Mouse (Mus musculus) testis, postnatal 14 days (tissue): ENCODE results near the gene Itln1.

Source experiments
- DNase-seq: peaks from one replicate; pipeline ENCODE4 v3.0.0; 2021; ENCODE audit warnings: low spot score

The Itln1 gene

GRCm38 (mm10) chr1:171535194-171535593 is at the start of gene Itln1:
Gene Itln1, minus strand, starts transcription at chr1:171535294.
- DNase-seq: no peak

DNA sequence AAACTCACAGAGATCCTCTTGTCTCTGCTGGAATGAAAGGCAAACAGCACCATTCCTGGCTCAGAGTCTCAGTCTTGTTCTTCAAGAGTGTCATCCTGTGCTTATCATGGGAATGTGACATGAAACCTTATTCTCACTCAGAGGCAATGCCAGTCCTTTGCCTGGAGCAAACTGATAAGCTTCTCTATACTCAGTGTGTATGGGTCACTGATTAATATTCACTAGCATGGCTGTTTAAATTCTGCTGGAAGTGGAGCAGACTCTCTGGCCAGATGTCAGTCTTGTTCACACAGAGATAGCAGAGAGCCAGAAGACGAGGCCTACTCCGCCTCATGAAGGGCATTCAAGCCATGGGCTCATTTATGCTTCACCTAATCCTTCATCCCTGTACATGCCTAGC is 49.5 kb upstream of the Itln1 start:
- no peak for DNase-seq

DNA sequence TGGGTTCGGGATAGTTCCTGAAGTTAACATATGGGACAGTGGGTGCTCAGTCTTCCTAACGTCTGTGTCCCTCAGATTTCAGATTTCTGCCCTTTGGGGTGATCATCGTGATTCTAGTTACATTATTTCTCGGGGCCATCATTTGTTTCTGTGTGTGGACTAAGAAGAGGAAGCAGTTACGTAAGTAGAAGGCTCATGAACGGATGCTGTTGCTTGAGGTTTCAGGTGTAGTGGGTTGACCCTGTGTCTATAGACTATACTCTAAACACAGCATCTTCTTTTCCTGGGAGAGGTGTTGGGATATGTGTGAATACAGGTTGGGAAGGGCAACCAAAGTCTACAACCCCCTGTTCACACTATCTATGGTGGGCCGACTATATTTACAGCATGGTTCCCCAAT is 42.1 kb upstream of the Itln1 start:
- DNase-seq: no peak

GRCm38 (mm10) chr1:171568436-171568835 is 33.3 kb upstream of the Itln1 start:
- no peak for DNase-seq

- peak; percentile 16 for DNase-seq
These were observed 31.7 kb upstream of the Itln1 start for GRCm38 (mm10) chr1:171566777-171567176.

DNA sequence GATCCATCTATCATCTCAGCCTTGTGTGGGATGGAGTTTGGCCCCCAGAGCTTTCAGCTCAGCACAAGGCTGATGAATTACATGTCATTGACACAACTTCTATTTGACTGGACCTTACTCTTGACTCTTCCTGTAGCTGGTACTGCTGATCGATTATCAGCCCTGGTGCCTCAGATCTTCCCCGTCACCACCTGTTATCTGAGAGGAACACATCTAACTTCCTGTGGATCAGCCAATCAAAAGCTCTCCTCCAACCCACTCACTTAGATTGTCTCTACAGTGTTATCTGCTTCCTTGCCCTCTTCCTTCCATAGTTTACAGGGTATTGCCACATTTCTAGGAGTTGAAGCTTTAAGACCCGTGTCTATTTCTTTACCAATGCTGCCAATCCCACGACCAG is 30.8 kb upstream of the Itln1 start:
- no peak for DNase-seq

GRCm38 (mm10) chr1:171564247-171564646 is 29.2 kb upstream of the Itln1 start:
- DNase-seq: no peak

DNA sequence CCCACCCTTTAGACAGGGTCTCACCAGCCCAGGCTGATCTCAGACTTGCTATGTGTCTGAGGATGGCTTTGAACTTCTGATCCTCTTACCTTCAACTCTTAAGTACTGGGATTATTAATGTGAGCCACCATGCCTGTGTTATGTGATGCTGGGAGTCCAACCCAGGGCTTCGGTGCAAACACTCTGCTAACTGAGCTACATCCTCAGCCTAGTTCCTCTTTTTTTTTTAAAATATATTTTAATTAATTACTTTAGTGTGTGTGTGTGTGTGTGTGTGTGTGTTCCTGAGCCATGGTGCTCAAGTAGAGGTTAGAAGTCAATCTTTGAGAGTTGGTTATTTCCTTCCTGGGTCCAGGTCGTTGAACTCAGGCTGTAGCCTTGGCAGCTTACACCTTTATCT is 27.9 kb upstream of the Itln1 start:
- DNase-seq: no peak

GRCm38 (mm10) chr1:171561639-171562225 is 26.6 kb upstream of the Itln1 start:
- DNase-seq: no peak

- DNase-seq: no peak
These were observed 26.1 kb upstream of the Itln1 start for GRCm38 (mm10) chr1:171561200-171561599.

- DNase-seq: no peak
These were observed 25.2 kb upstream of the Itln1 start for GRCm38 (mm10) chr1:171560262-171560661.

DNA sequence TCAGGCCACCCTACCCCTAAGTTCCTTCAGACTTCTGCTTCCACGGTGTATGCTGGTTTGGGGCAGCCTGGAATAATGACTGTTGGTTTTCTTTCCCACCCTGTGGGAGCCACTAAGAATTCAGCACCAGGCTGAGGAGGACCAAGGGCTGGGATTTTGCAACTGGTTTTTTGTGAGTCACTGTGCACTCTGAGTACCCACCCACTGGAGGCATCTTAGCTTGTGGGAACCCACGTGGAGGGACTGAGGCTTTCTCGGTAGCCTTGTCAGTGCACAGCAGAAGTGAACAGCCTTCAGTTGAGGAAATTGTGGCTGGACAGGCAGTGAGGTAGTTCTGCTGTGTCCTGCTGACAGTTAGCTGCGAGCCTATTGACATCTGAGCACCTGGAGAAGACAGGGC is 23.8 kb upstream of the Itln1 start, which contains the start of gene Cd244a:
Gene Cd244a, plus strand, starts transcription at position 296 of the 400 bp plus-strand sequence.
- DNase-seq: no peak

DNA sequence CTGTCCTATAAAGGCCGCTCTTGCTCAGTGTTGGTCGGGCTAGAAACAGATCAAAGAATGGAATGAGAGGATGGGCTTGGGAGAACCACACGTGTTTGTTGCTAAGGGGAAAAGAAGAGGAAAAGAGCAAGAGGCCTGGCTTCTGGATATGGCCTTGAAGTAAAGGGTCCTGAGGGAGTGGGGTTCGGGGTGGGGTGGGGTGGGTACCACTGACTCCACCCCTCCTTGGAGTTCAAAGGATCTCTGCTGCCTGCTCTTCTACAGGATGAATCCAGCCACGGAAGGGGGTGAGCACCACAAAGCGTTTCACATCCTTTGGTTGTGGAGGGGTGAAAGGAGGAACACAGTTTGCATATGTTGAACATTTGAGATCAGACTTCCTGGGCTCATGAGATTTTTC is 23.3 kb upstream of the Itln1 start:
- DNase-seq: no peak

DNA sequence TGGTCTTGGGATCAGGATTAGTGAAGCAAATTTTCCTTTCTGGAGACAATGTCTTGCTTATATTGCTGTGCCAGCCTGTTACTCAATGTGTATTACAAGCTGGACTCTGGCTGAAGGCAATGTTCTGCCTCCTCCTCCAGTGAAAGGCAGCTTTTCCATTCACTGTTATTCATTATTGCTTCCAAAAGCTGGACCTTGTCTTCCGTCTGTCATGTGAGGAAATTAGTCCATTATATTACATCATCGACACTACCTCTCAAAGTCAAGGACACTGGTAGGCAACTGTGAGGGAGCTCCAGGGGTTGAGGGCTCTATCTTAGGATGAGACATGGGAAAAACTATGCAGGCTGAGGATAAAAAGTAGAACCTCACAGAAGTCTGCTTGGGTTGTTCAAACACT is 21.3 kb upstream of the Itln1 start:
- no peak for DNase-seq

GRCm38 (mm10) chr1:171553359-171554341 is 18.6 kb upstream of the Itln1 start:
- DNase-seq: no peak

- no peak for DNase-seq
These were observed 17.1 kb upstream of the Itln1 start for GRCm38 (mm10) chr1:171552230-171552629.

- DNase-seq: no peak
These were observed 16.2 kb upstream of the Itln1 start for GRCm38 (mm10) chr1:171551326-171551725.

GRCm38 (mm10) chr1:171540694-171541093 is 5.6 kb upstream of the Itln1 start:
- no peak for DNase-seq

DNA sequence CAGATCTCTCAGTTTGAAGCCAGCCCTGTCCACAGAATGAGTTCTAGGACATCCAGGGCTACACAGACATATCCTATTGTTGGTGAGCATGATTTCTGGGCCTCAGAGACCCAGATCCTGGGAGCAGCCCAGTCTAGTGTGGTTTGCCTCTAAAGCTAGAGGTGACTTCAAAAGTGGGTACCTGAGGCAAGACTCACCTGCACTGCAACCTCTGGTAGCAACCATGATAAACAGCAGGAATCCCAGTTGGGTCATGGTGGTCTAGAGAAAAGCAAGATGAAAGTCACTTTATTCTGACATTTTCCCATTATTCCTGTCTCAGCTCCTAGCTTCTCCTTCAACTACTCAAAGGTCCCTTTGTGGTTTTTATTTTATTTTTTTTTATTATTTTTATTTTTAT is 537 bp downstream of the Itln1 start:
- no peak for DNase-seq

DNA sequence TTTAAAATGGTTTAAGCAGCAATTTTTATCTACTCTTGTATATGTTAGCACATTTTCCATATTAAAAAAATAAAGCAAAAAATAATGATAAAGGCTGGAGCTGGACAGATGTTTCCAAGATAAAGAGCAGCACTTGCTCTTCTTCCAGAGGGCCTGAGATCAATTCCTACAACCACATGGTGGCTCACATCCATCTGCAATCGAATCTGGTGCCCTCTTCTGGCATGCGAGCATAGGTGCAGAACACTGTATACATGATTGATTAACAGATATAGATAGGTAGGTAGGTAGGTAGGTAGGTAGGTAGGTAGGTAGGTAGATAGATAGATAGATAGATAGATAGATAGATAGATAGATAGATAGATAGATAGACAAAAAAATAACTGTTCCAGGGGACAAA is 2.3 kb downstream of the Itln1 start:
- DNase-seq: no peak

DNA sequence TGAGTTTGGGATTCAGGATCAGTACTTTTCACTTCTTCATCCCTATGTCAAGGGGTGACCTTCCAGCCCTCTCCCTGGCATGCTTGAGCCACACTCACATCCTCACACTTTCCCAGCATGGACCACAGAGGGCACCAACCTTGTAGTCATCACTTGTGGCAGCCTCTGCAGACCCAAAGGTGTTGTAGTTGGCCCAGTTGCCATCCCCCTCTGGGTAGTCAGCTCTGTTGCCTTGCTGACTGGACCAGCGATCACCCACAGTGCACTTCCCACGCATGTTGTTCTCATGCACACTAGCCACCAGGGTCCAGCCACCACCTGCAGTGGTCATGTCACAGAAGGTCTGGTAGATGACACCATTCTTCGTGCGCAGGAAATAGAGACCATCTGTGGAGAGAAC is 3.7 kb downstream of the Itln1 start:
- DNase-seq: no peak

GRCm38 (mm10) chr1:171515557-171515956 is 19.5 kb downstream of the Itln1 start:
- DNase-seq: no peak

DNA sequence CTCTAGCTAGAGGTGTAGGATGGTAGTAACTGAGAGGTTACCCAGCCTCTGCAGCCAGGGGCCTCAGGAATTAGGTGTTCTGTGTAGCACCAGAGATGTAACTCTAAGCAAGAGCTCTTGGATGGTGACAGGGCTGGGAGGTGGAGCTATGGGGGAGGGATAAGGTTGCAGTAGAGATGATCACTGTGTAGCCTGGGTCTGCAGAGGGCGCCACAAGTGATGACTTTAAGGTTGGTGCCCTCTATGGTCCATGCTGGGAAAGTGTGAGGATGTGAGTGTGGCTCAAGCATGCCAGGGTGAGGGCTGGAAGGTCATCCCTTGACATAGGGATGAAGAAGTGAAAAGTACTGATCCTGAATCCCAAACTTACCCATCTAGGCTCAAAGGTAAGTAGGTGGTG is 20.1 kb downstream of the Itln1 start:
- DNase-seq: no peak
